Mouse (Mus musculus) frontal cortex, postnatal 36 days (tissue): ENCODE measurements at regions not wholly inside any gene's neighbourhood (a gene's known extent, or its start where the extent isn't known, plus 50 kb on each side); places are given as distances from the start of the nearest gene placed in this dataset.

ENCODE experiments used
- DNase-seq, 2 experiments: peaks; one replicate each; pipeline ENCODE4 v3.0.0; 2022; ENCODE audit warnings: low spot score in 2 of 2

GRCm38 (mm10) chr1:183504103-183504841 is 86.3 kb downstream of the Hhipl2 start:
- no peak for DNase-seq

GRCm38 (mm10) chr1:183507893-183508292 is 89.9 kb downstream of the Hhipl2 start:
- DNase-seq: no peak

GRCm38 (mm10) chr1:183510759-183511158 is 92.7 kb downstream of the Hhipl2 start:
- no peak for DNase-seq

- no peak for DNase-seq
These were observed 95.9 kb downstream of the Hhipl2 start for GRCm38 (mm10) chr1:183513876-183514275.

- DNase-seq: no peak
These were observed 96.4 kb downstream of the Hhipl2 start for GRCm38 (mm10) chr1:183514281-183514983.

- DNase-seq: no peak
These were observed 96.9 kb downstream of the Hhipl2 start for GRCm38 (mm10) chr1:183514984-183515287.

GRCm38 (mm10) chr1:183516167-183516566 is 98.2 kb downstream of the Hhipl2 start:
- no peak for DNase-seq

- no peak for DNase-seq
These were observed 99.2 kb downstream of the Hhipl2 start for GRCm38 (mm10) chr1:183517236-183517635.

- no peak for DNase-seq
These were observed 103.6 kb downstream of the Hhipl2 start for GRCm38 (mm10) chr1:183521569-183521968.

- peak in 1 of 2 experiments; percentile 4 for DNase-seq
These were observed 115.4 kb downstream of the Hhipl2 start for GRCm38 (mm10) chr1:183533386-183533785.

- DNase-seq: no peak
These were observed 130.9 kb downstream of the Hhipl2 start for GRCm38 (mm10) chr1:183548752-183549387.

GRCm38 (mm10) chr1:183552617-183553016 is 134.6 kb downstream of the Hhipl2 start:
- no peak for DNase-seq

GRCm38 (mm10) chr1:183553219-183553618 is 135.2 kb downstream of the Hhipl2 start:
- no peak for DNase-seq

GRCm38 (mm10) chr1:183562853-183563252 is 144.8 kb downstream of the Hhipl2 start:
- no peak for DNase-seq

GRCm38 (mm10) chr1:183573621-183574585 is 155.9 kb downstream of the Hhipl2 start:
- DNase-seq: no peak

- no peak for DNase-seq
These were observed 166.8 kb downstream of the Hhipl2 start for GRCm38 (mm10) chr1:183584861-183585260.

GRCm38 (mm10) chr1:183586406-183586805 is 168.4 kb downstream of the Hhipl2 start:
- no peak for DNase-seq

GRCm38 (mm10) chr1:183595306-183595705 is 177.3 kb downstream of the Hhipl2 start:
- DNase-seq: no peak

GRCm38 (mm10) chr1:183600466-183600865 is 182.5 kb downstream of the Hhipl2 start:
- DNase-seq: no peak

GRCm38 (mm10) chr1:183611966-183612694 is 194.1 kb downstream of the Hhipl2 start:
- DNase-seq: no peak

- DNase-seq: no peak
These were observed 201.5 kb downstream of the Hhipl2 start for GRCm38 (mm10) chr1:183619451-183620059.
